Mouse (Mus musculus): ENCODE data around the gene Krtap16-3. TPM values are rescaled to one million over a fixed set of nuclear protein-coding genes. Genes with fewer than 3 reads are reported as not detected.

Krtap16-3 gene
- polyA plus RNA-seq (2012; rRNA removed), result not detected in 2 replicates

GRCm38 (mm10) chr16:88962773-88963172, at the start of gene Krtap16-3:
TSS of gene Krtap16-3 (minus strand) at chr16:88962873.
- DNase-seq (ENCODE audit: low read depth), result no peak

- DNase-seq (ENCODE audit: low read depth), result no peak
Measured at GRCm38 (mm10) chr16:89010659-89011058, 48.0 kb upstream of the Krtap16-3 start, which contains the start of gene Krtap22-2. TSS of gene Krtap22-2 (minus strand) at chr16:89010759.

- DNase-seq (ENCODE audit: low read depth), result no peak
Measured at GRCm38 (mm10) chr16:88941106-88941505, 21.6 kb downstream of the Krtap16-3 start.

GRCm38 (mm10) chr16:88938252-88938651, 24.4 kb downstream of the Krtap16-3 start:
- no peak for DNase-seq (ENCODE audit: low read depth)

GRCm38 (mm10) chr16:88932165-88932564, 30.5 kb downstream of the Krtap16-3 start, which contains the start of gene Krtap19-9b:
TSS of gene Krtap19-9b (minus strand) at chr16:88932265.
- DNase-seq (ENCODE audit: low read depth), result no peak

Other genes starting within 250 kb of the Krtap16-3 start
- gene Krtap13-1, start 234.0 kb downstream of the Krtap16-3 start, polyA plus RNA-seq (2012; rRNA removed), result not detected in 2 replicates
- gene Krtap13, start 211.2 kb downstream of the Krtap16-3 start, polyA plus RNA-seq (2012; rRNA removed), result not detected in 2 replicates
- gene 2310034C09Rik, start 204.0 kb downstream of the Krtap16-3 start, polyA plus RNA-seq (2012; rRNA removed), result not detected in 2 replicates
- gene 2310057N15Rik, start 188.7 kb downstream of the Krtap16-3 start, polyA plus RNA-seq (2012; rRNA removed), result not detected in 2 replicates
- not detected in 2 replicates for gene Gm5965, start 185.0 kb downstream of the Krtap16-3 start, polyA plus RNA-seq (2012; rRNA removed)
- not detected in 2 replicates for gene Gm20741, start 150.7 kb downstream of the Krtap16-3 start, polyA plus RNA-seq (2012; rRNA removed)
- not detected in 2 replicates for gene Krtap15, start 142.7 kb downstream of the Krtap16-3 start, polyA plus RNA-seq (2012; rRNA removed)
- gene Krtap14, start 136.7 kb downstream of the Krtap16-3 start, polyA plus RNA-seq (2012; rRNA removed), result not detected in 2 replicates
- not detected in 2 replicates for gene Krtap19-1, start 93.5 kb downstream of the Krtap16-3 start, polyA plus RNA-seq (2012; rRNA removed)
- not detected in 2 replicates for gene Krtap19-2, start 88.6 kb downstream of the Krtap16-3 start, polyA plus RNA-seq (2012; rRNA removed)
- gene Krtap19-3, start 84.8 kb downstream of the Krtap16-3 start, polyA plus RNA-seq (2012; rRNA removed), result not detected in 2 replicates
- gene Krtap19-4, start 77.8 kb downstream of the Krtap16-3 start, polyA plus RNA-seq (2012; rRNA removed), result not detected in 2 replicates
- not detected in 2 replicates for gene Krtap19-5, start 66.4 kb downstream of the Krtap16-3 start, polyA plus RNA-seq (2012; rRNA removed)
- gene Krtap19-9b, start 30.6 kb downstream of the Krtap16-3 start, polyA plus RNA-seq (2012; rRNA removed), result not detected in 2 replicates
- not detected in 2 replicates for gene Krtap22-2, start 47.9 kb upstream of the Krtap16-3 start, polyA plus RNA-seq (2012; rRNA removed)
- gene Gm10229, start 52.4 kb upstream of the Krtap16-3 start, polyA plus RNA-seq (2012; rRNA removed), result not detected in 2 replicates
- gene Krtap6-1, start 68.8 kb upstream of the Krtap16-3 start, polyA plus RNA-seq (2012; rRNA removed), result not detected in 2 replicates
- gene Gm10228, start 78.6 kb upstream of the Krtap16-3 start, polyA plus RNA-seq (2012; rRNA removed), result not detected in 2 replicates
- not detected in 2 replicates for gene Krtap6-5, start 85.0 kb upstream of the Krtap16-3 start, polyA plus RNA-seq (2012; rRNA removed)
- not detected in 2 replicates for gene 1110025L11Rik, start 101.1 kb upstream of the Krtap16-3 start, polyA plus RNA-seq (2012; rRNA removed)
- not detected in 2 replicates for gene Krtap6-3, start 121.1 kb upstream of the Krtap16-3 start, polyA plus RNA-seq (2012; rRNA removed)
- not detected in 2 replicates for gene Gm6358, start 178.0 kb upstream of the Krtap16-3 start, polyA plus RNA-seq (2012; rRNA removed)
- not detected in 2 replicates for gene Gm10061, start 188.2 kb upstream of the Krtap16-3 start, polyA plus RNA-seq (2012; rRNA removed)
- not detected in 2 replicates for gene Gm9789, start 195.1 kb upstream of the Krtap16-3 start, polyA plus RNA-seq (2012; rRNA removed)
- gene Gm7735, start 206.6 kb upstream of the Krtap16-3 start, polyA plus RNA-seq (2012; rRNA removed), result not detected in 2 replicates
- not detected in 2 replicates for gene 1110057P08Rik, start 211.9 kb upstream of the Krtap16-3 start, polyA plus RNA-seq (2012; rRNA removed)
- gene Krtap20-2, start 243.0 kb upstream of the Krtap16-3 start, polyA plus RNA-seq (2012; rRNA removed), result not detected in 2 replicates

Data from gonadal fat pad, adult 2 months (tissue).